Mouse (Mus musculus) E14TG2a.4 (cell line): ENCODE data around the gene 3110009E18Rik.

Source experiments
- CTCF ChIP-seq: conservative IDR thresholded peaks from 2 replicates; pipeline ENCODE4 v1.5.1; 2014; ENCODE audit warnings: low read length
- NANOG ChIP-seq: IDR thresholded peaks from 2 replicates; pipeline ENCODE4 v1.6.1; 2014; ENCODE audit warnings: borderline replicate concordance, low read length, mixed read lengths
- POU5F1 ChIP-seq: IDR thresholded peaks from 2 replicates; pipeline ENCODE4 v1.6.1; 2014; ENCODE audit warnings: low read length, borderline replicate concordance

GRCm38 (mm10) chr1:120077746-120078410 lies 43.1 kb upstream of the 3110009E18Rik start:
- TF ChIP-seq CTCF (no peak), POU5F1 (no peak), NANOG (no peak)
